ENCODE assay signal across 31 mouse cellular contexts in genomic region chr5:27659781-27660180, GRCm38 (mm10).
DNase-seq lines count a peak whose midpoint lies in the region; ATAC-seq and TF ChIP-seq lines count a peak whose summit lies in the region.
"Had no signal": no experiment of that assay in that cellular context is flagged by ENCODE, and none has a peak within 500 bp of the region (broad histone marks: within the 10 kb centered on the region; RNA-seq: fewer than 3 reads in every experiment).

No protein-coding gene starts in this region.

- intact Hi-C loops in gastrocnemius, postnatal 36 days (cut with DNase I): no loop called here
- intact Hi-C loops in heart, adult 2 months (cut with DNase I): no loop called here

- no peaks in the 10 kb centered on the region for H3K27me3 ChIP-seq in heart, adult 2 months (ENCODE audit: control insufficient read depth, insufficient read depth, low read length)
- no peaks in the 10 kb centered on the region for H3K27me3 ChIP-seq in heart, embryonic 11.5 days (ENCODE audit: control insufficient read depth, insufficient read depth, low read length)
- H3K27me3 ChIP-seq in liver, embryonic 13.5 days: no peaks in the 10 kb centered on the region
- H3K27me3 ChIP-seq in stomach, postnatal 0 days (ENCODE audit: control insufficient read depth, insufficient read depth, low read length): no peaks in the 10 kb centered on the region
- H3K27me3 ChIP-seq: CH12.LX; embryonic facial prominence, embryonic 13.5 days; forebrain, embryonic 15.5 days; limb, embryonic 13.5 days; neural tube, embryonic 12.5 days had no signal

- H3K4me3 ChIP-seq in heart, adult 2 months: no peak overlapping the region
- no peak overlapping the region for H3K4me3 ChIP-seq in heart, embryonic 11.5 days (ENCODE audit: low read depth, low read length)
- H3K4me3 ChIP-seq in liver, embryonic 13.5 days (replicated peaks): no peak overlapping the region
- H3K4me3 ChIP-seq in stomach, postnatal 0 days (ENCODE audit: low read depth, low read length): no peak overlapping the region
- H3K4me3 ChIP-seq: embryonic facial prominence, embryonic 13.5 days; forebrain, embryonic 10.5 days; forebrain, embryonic 15.5 days; hindbrain, embryonic 10.5 days; limb, embryonic 13.5 days; myocyte; neural tube, embryonic 12.5 days had no signal

- H3K4me2 ChIP-seq in heart, embryonic 11.5 days: no peak overlapping the region
- H3K4me2 ChIP-seq in liver, embryonic 13.5 days: no peak overlapping the region
- no peak overlapping the region for H3K4me2 ChIP-seq in stomach, postnatal 0 days (replicated peaks; ENCODE audit: low read depth)
- H3K4me2 ChIP-seq: embryonic facial prominence, embryonic 13.5 days; forebrain, embryonic 15.5 days; limb, embryonic 13.5 days; midbrain, embryonic 11.5 days; neural tube, embryonic 12.5 days had no signal

- no peak overlapping the region for H3K9ac ChIP-seq in heart, adult 2 months (ENCODE audit: low read depth, low read length)
- no peak overlapping the region for H3K9ac ChIP-seq in heart, embryonic 11.5 days (ENCODE audit: low read depth, low read length)
- no peak overlapping the region for H3K9ac ChIP-seq in liver, embryonic 13.5 days
- no peak overlapping the region for H3K9ac ChIP-seq in stomach, postnatal 0 days (ENCODE audit: low read length)
- H3K9ac ChIP-seq: embryonic facial prominence, embryonic 13.5 days; forebrain, embryonic 15.5 days; limb, embryonic 13.5 days; neural tube, embryonic 12.5 days had no signal

- no peaks in the 10 kb centered on the region for H3K36me3 ChIP-seq in heart, adult 2 months (ENCODE audit: control insufficient read depth, insufficient read depth, low read length)
- H3K36me3 ChIP-seq in heart, embryonic 11.5 days (ENCODE audit: control insufficient read depth, insufficient read depth, low read length): no peaks in the 10 kb centered on the region
- H3K36me3 ChIP-seq in liver, embryonic 13.5 days: no peaks in the 10 kb centered on the region
- no peaks in the 10 kb centered on the region for H3K36me3 ChIP-seq in stomach, postnatal 0 days (ENCODE audit: control insufficient read depth, insufficient read depth, low read length)
- H3K36me3 ChIP-seq: embryonic facial prominence, embryonic 13.5 days; forebrain, embryonic 10.5 days; forebrain, embryonic 15.5 days; hindbrain, embryonic 10.5 days; limb, embryonic 13.5 days; neural tube, embryonic 12.5 days had no signal

- no peaks in the 10 kb centered on the region for H3K79me2 ChIP-seq in heart, adult 2 months (replicated peaks; ENCODE audit: control insufficient read depth, insufficient read depth, low read length)

- no peak for TF ChIP-seq EP300 in heart, adult 2 months (IDR thresholded peaks at IDR 0.05; ENCODE audit: insufficient read depth, low read depth, low read length)
- no peak for TF ChIP-seq EP300 in stomach, postnatal 0 days (optimal IDR thresholded peaks at IDR 0.05)

- TF ChIP-seq POLR2A in heart, adult 2 months (IDR thresholded peaks at IDR 0.05; ENCODE audit: insufficient read depth, low read depth, low read length): no peak

- no peak for ATAC-seq in heart, embryonic 11.5 days (replicated peaks; ENCODE audit: insufficient number of reproducible peaks, low FRiP score, low TSS enrichment)
- ATAC-seq in liver, embryonic 13.5 days (ENCODE audit: low read depth): no peak
- ATAC-seq in stomach, postnatal 0 days (ENCODE audit: low FRiP score, low TSS enrichment): no peak
- ATAC-seq: activated CD4-positive, CD25-positive, alpha-beta regulatory T cell, adult 4 months; forebrain, embryonic 15.5 days; hindbrain, embryonic 16.5 days; midbrain, embryonic 16.5 days had no signal

- no peaks in the 10 kb centered on the region for H3K9me3 ChIP-seq in heart, embryonic 11.5 days (replicated peaks; ENCODE audit: control insufficient read depth, low read length)
- no peaks in the 10 kb centered on the region for H3K9me3 ChIP-seq in liver, embryonic 13.5 days (replicated peaks)
- no peaks in the 10 kb centered on the region for H3K9me3 ChIP-seq in stomach, postnatal 0 days (ENCODE audit: control insufficient read depth, low read length)
- H3K9me3 ChIP-seq: embryonic facial prominence, embryonic 13.5 days; forebrain, embryonic 10.5 days; forebrain, embryonic 15.5 days; hindbrain, embryonic 10.5 days; limb, embryonic 13.5 days; neural tube, embryonic 12.5 days had no signal

- no peak for TF ChIP-seq CTCF in heart, adult 2 months (IDR thresholded peaks at IDR 0.05)
- no peak for TF ChIP-seq CTCF in stomach, postnatal 0 days (IDR thresholded peaks at IDR 0.05; ENCODE audit: low read depth)

- no peak overlapping the region for H3K27ac ChIP-seq in heart, adult 2 months
- H3K27ac ChIP-seq in heart, embryonic 11.5 days (ENCODE audit: low read depth, low read length): no peak overlapping the region
- peak overlapping the region; percentile 71; the same call in 1 of the 2 replicates for H3K27ac ChIP-seq in liver, embryonic 13.5 days
- H3K27ac ChIP-seq in stomach, postnatal 0 days (replicated peaks): no peak overlapping the region
- H3K27ac ChIP-seq: embryonic facial prominence, embryonic 13.5 days; forebrain, embryonic 10.5 days; forebrain, embryonic 15.5 days; hindbrain, embryonic 10.5 days; limb, embryonic 13.5 days; neural tube, embryonic 12.5 days had no signal

- H3K4me1 ChIP-seq in heart, adult 2 months (ENCODE audit: control insufficient read depth, insufficient read depth, low read length): peaks cover 10% of the 10 kb centered on the region
- no peaks in the 10 kb centered on the region for H3K4me1 ChIP-seq in heart, embryonic 11.5 days (ENCODE audit: control insufficient read depth, insufficient read depth, low read length)
- peaks cover 59% of the 10 kb centered on the region for H3K4me1 ChIP-seq in liver, embryonic 13.5 days (replicated peaks)
- H3K4me1 ChIP-seq in stomach, postnatal 0 days (replicated peaks; ENCODE audit: control insufficient read depth, insufficient read depth): no peaks in the 10 kb centered on the region
- H3K4me1 ChIP-seq: embryonic facial prominence, embryonic 13.5 days; forebrain, embryonic 10.5 days; forebrain, embryonic 15.5 days; limb, embryonic 13.5 days; neural tube, embryonic 12.5 days had no signal

- WGBS in heart, adult 2 months: 52% methylated on average over 6 of the region's 6 CpGs
- WGBS in heart, embryonic 11.5 days (ENCODE audit: insufficient replicate concordance): 84% methylated on average over 6 of the region's 6 CpGs
- WGBS in liver, embryonic 13.5 days (ENCODE audit: insufficient replicate concordance): 65% methylated on average over 6 of the region's 6 CpGs
- 52% methylated on average over 6 of the region's 6 CpGs for WGBS in stomach, postnatal 0 days

- DNase-seq in gastrocnemius, adult 18-20 months (ENCODE audit: low spot score): peak; percentile 4
- DNase-seq in gastrocnemius, postnatal 36 days: no peak
- DNase-seq in heart, adult 2 months: peak; percentile 36 to 39
- DNase-seq in liver, embryonic 13.5 days: no peak
- DNase-seq in liver: no peak
- no peak for DNase-seq in stomach, postnatal 0 days (ENCODE audit: low spot score)
- no peak for DNase-seq in thymus, postnatal 36 days
- DNase-seq: adrenal gland, adult 2 months; adrenal gland, postnatal 36 days; cerebellum, adult 18-20 months; cerebellum, postnatal 10 days; kidney, adult 9 months; kidney, postnatal 10 days; lung, postnatal 36 days; right cerebral cortex, adult 18-20 months; spleen, adult 18-20 months; thymus, adult 18-20 months; thymus, postnatal 25 days had no signal

Comparison
In these comparisons a context has a peak if more than half of its experiments do, and no peak if none do; other contexts are left out.
1. DNase-seq: peak in gastrocnemius, adult 18-20 months (single experiment) and heart, adult 2 months (2 of 2); none in gastrocnemius, postnatal 36 days (0 of 2), liver, embryonic 13.5 days (single experiment), liver (single experiment), stomach, postnatal 0 days (single experiment) and thymus, postnatal 36 days (0 of 2).